Mouse (Mus musculus) layer of hippocampus, adult 9-10 months (tissue): Measurements from ENCODE around the gene Lemd2.

Source experiments
- DNase-seq: peaks from one replicate; pipeline ENCODE4 v3.0.0; 2022; ENCODE audit warnings: low spot score

Lemd2 gene

GRCm38 (mm10) chr17:27187059-27187458 lies 17.2 kb downstream of the Lemd2 start:
- DNase-seq: no peak

DNA sequence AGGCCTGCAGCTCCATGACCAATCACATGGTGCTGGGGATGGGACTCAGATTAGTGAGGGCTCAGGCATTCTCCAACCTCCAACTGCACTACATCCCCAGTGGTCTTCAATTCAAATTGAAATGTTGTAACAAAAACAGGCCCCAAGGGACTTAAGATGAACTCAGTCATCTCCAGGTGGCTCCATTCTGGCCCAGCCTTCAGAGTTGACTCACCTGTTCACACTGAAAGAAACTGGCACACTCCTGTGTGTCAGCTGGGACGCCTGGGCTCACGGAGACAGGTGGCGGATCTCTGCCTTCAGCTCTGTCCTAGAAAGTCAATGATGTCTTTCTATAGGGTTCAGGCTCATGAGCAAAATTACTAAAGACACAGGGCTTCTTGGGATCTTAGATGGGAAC lies 18.2 kb downstream of the Lemd2 start:
- DNase-seq: no peak

GRCm38 (mm10) chr17:27183667-27184292 lies 20.5 kb downstream of the Lemd2 start:
- DNase-seq: no peak

GRCm38 (mm10) chr17:27182401-27182800 lies 21.9 kb downstream of the Lemd2 start:
- DNase-seq: no peak

- no peak for DNase-seq
These were observed 22.6 kb downstream of the Lemd2 start for GRCm38 (mm10) chr17:27181666-27182065.

DNA sequence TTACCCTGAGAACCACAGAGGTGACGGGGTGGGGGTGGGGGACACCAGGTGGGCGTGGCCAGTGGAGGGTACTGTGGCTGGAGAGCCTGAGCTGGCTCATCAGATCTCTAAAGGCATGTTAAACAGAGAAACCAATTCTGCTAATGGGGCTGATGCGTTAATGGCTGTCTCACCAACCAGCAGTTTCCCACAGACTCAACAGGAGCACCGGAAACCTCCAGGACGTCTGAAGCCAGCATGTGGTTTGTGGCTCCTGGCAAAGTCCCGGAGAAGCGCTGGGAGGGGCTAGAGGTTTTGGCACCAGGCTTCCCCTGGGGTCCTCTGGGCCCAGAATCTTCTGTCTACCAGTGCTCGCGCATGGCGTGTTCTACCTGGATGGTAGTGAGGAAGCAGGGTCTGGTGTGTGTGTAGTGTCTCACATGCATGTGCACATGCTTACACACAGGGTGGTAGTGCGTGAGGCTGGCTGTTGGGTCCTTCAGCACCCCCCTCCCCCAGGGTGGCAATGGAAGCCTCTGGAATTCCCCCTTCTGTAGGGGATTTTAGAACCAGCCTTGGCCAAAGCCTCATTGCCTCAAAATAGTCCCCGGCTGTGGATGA lies 24.5 kb downstream of the Lemd2 start:
- no peak for DNase-seq

DNA sequence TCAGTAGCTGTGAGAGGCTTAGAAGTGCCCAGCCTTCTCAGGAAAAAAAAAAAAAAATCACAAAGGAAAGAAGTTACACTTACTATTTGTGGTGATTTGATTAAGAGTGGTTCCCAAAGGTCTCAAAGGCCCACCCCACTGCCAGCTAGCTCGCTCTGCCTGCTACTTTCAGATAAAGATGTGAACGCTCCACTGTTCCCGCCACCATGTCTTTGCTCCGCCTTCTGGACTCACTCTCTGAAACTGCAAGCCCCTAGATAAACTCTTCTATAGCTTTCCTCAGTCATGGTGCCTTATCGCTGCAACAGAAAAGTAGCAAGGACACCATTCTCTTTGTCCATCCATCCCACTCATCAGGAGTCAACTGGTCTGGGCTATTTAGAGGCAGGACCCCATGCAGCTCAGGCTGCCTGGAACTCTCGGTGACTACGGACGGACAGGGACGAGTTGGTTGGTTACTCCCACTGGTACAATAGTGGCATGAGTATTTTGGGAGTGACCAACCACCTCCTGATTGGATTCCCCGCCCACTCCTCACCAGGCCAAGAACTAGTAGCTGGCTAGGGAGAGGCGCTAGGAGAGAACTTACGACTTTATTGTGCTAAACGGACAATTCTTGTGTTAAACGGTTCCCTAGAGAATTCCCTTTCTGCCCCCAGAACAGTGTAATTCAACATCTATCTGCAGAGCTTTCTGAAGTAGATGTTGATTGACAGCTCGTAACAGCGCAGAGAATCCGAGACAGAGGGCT lies 25.7 kb downstream of the Lemd2 start:
- DNase-seq: no peak

DNA sequence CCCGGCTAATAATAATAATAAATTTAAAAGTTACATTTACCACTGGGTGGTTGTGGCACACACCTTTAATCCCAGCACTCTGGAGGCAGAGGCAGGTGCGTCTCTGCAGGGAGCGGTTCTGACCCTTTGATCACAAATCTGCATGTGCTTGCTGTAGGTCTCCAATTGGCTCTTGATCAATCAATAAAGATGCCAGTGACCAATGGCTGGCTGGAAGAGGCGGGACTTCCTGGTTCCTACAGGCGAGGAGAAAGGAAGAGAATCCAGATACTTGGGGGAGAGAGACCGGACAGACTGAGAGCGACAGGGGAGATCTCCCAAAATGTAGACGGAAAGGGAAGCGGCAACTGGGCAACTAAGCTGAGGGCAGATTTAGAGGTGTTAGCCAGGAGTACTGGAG lies 26.2 kb downstream of the Lemd2 start:
- no peak for DNase-seq

DNA sequence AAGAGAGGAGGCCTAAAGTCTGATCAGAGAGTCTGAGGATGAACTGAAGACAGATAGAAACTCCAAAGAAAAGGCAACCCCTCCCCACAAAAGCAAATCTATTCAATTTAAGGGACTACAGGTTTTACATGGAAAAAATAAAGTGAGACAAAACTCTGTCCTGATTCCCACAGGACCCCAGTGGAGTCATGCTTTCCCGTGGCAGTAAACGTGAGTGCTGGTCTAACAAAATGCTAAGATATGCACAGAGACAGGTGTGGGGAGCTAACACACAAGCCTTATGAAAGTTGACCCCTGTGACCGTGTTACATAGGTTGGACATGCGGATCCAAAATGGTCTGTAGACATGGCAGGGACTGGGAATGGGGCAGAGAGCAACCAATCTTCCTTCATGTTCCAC lies 27.5 kb downstream of the Lemd2 start:
- no peak for DNase-seq

DNA sequence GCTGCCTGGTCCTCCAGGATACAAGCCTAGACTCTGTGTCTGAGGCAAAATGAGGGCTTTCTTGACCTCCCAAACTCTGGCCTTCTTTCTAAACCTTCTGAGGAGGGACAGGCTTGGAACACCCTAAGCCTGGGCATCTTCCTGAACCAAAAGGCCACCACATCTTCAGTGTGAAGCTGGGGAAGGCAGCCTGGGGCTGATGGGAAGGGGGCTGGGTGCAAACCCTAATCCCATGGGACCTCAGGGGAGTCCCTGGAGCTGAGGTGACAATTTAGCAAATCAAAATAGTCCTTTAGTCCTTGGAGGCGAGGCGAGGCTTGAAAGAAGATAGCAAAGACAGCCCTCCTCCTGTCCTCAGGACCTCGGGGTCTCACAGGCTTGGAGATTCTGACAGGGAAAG lies 28.0 kb downstream of the Lemd2 start:
- no peak for DNase-seq

- no peak for DNase-seq
These were observed 28.9 kb downstream of the Lemd2 start for GRCm38 (mm10) chr17:27175196-27175874.

DNA sequence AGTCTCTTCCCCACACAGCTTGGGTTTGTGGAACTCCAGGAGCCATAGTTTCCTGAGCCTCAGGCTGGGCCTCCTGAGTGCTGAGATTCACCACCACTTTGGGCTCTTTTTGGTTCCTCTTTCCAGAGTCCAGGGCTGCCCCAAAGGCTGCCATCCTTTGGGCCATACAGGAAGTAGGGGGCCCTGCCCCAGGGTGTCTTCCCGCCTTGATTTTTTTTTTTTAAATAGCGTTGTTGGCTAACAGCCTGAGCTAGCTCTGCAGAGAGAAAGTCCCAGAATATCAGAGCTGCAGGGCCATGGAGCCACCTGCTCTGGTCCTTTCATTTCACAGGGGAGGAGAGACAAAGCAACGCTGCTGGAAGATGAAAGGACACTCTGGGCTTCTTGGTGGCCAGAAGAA lies 30.6 kb downstream of the Lemd2 start:
- no peak for DNase-seq

DNA sequence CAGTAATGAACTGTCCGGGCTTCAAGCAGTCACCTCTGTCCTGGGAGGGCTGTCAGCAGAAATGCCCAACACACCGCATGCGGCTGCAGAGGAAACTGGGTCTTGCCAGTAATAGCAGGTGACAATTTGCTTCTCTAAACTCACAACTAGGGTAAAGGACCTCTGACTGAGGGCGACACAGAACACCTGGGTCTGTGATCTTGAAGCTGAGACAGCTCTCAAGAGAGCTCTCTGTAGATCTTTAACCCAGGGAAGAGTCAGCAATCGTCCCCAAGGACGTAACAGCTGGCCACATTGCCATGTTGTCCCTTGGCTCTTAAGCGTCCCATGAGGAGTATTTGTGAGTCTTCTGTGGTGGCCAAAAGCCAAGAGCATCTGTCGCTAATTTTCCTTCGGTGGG lies 31.8 kb downstream of the Lemd2 start:
- DNase-seq: no peak

DNA sequence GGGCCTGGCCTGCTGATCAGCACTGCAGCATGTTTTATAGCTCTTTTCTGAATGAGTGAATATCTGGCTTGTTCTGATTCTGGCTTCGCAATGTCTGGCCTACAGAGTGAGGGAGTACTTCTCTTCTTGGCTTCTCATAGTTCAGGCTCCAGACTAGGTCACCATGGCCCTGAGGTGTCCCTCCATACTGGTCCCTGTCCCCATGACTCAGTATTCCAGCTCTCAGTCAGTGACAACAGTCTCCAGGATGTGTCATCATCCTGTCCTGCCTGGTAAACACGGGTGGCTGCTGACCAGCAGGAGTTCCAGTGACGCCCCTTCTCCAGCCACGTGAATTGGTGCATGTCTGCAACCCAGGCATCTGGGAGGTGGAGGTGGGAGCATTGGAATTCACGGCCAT lies 33.1 kb downstream of the Lemd2 start:
- no peak for DNase-seq

GRCm38 (mm10) chr17:27169952-27170695 lies 34.1 kb downstream of the Lemd2 start:
- DNase-seq: no peak

- no peak for DNase-seq
These were observed 35.7 kb downstream of the Lemd2 start for GRCm38 (mm10) chr17:27168569-27168968.

DNA sequence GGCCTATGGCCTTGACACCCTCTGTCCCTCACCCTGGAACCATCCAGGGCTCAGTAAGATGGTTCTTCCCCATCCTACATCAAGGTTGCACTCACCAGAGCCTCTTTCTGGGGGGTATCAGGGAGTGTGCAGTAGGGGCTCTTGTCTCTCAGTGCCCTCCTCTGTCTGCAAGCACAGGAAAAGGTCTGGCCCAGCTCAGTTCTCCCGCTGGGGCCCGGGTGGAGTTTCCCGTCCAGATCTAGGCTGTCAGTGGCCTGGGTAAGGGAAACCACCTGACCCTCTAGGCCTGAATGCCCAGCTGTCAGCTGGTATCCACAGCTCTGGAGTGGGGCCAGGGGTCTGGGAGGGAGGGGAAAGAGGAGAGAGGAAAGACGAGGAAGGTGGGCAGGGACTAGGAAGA lies 36.7 kb downstream of the Lemd2 start, which contains the start of gene Ip6k3:
Gene Ip6k3 (minus strand): TSS at position 251 of the 400 bp plus-strand sequence.
- no peak for DNase-seq

- no peak for DNase-seq
These were observed 37.4 kb downstream of the Lemd2 start for GRCm38 (mm10) chr17:27166901-27167300.

GRCm38 (mm10) chr17:27165054-27165773 lies 39.1 kb downstream of the Lemd2 start:
- no peak for DNase-seq

DNA sequence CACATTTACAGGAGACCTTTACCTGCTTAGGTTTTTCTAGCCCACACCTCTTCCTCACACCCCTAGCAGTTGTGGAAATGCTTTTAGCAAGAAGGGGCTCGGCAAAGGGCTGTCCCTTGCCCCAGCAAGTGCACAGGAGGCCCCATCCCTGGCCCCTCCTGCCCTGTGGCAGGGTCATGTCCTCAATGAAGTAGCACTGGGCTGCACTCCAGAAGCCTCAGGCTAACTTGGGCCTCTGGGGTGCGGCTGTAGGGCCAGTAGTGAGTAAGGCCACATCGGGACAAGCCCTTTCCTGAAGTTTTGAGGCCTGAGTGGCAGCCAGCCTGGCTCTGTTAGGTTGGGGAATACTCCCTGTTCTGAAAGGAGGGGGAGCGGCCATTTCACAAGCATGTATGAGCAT lies 43.4 kb downstream of the Lemd2 start:
- DNase-seq: no peak

DNA sequence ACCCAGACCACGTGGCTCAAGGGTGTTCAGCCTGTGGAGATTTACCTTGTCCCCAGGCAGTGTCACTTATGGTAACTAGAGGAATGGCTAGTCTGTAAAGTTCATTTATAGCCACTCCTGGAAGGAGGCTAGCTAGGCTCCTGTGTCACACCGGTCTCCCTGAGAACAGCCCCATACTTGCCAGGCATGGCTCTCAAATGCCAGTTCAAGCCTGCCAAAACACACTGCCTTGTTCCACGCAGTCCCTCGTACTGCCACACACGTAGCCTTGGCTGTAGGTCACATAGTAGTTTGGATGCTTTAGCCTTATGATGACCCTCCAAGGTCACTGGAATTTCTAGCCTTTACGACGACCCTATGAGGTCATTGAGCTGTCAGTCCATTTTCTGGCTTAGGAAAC lies 45.1 kb downstream of the Lemd2 start:
- no peak for DNase-seq
